In the genomic region with DNA sequence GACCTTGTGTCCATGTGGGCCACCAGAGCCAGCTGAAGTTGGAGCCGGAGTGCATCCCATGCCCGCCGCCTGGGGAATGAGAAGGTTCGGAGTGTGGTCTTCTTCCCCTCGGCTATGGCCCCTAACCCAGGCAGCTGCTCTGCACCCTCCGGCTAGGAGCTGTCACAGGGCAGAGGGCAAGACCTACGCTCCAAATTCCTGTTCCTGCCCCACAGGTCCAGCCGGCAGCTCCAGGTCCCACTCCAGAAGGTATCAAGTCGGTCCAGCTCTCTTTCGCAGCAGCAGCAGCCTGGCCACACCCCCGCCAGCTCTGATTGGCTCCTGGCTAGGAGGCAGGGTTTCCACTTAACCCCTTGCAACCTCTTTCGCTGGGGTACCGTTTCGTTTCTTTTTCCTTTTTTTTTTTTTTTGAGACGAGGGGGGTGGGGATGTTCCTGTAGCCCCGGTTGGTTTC, we compare ENCODE assay signal across 8 mouse cellular contexts. TPM values are rescaled to one million over a fixed set of nuclear protein-coding genes. Genes with fewer than 3 reads are reported as not detected.
A peak's percentile ranks its signal among the peaks of the same experiment; 100 is the strongest.
DNase-seq lines count a peak whose midpoint lies in the region; ATAC-seq and TF ChIP-seq lines count a peak whose summit lies in the region.

No protein-coding gene starts in this region.

- H3K36me3 ChIP-seq in embryonic facial prominence, embryonic 15.5 days: no peaks in the 10 kb centered on the region
- H3K36me3 ChIP-seq in midbrain, postnatal 0 days (ENCODE audit: insufficient read depth, low read length): no peaks in the 10 kb centered on the region
- H3K36me3 ChIP-seq in stomach, embryonic 15.5 days: no peaks in the 10 kb centered on the region

- WGBS in embryonic facial prominence, embryonic 15.5 days: under 1% methylated on average over 16 of the region's 16 CpGs
- WGBS in midbrain, postnatal 0 days: under 1% methylated on average over 16 of the region's 16 CpGs
- WGBS in stomach, embryonic 15.5 days: 0% methylated on average over 16 of the region's 16 CpGs

- no peaks in the 10 kb centered on the region for H3K9me3 ChIP-seq in embryonic facial prominence, embryonic 15.5 days (replicated peaks)
- no peaks in the 10 kb centered on the region for H3K9me3 ChIP-seq in midbrain, postnatal 0 days (ENCODE audit: low read length)
- no peaks in the 10 kb centered on the region for H3K9me3 ChIP-seq in stomach, embryonic 15.5 days

- no peak for TF ChIP-seq CTCF in midbrain, postnatal 0 days (IDR thresholded peaks at IDR 0.05)

- H3K4me1 ChIP-seq in embryonic facial prominence, embryonic 15.5 days: peaks cover 32% of the 10 kb centered on the region
- peaks cover 12% of the 10 kb centered on the region for H3K4me1 ChIP-seq in midbrain, postnatal 0 days (ENCODE audit: insufficient read depth, low read length)
- peaks cover 21% of the 10 kb centered on the region for H3K4me1 ChIP-seq in stomach, embryonic 15.5 days

- H3K4me3 ChIP-seq in embryonic facial prominence, embryonic 15.5 days (replicated peaks): peak overlapping the region; percentile 54
- H3K4me3 ChIP-seq in midbrain, postnatal 0 days (ENCODE audit: low read depth, low read length): peak overlapping the region; percentile 49
- H3K4me3 ChIP-seq in stomach, embryonic 15.5 days (replicated peaks): peak overlapping the region; percentile 49

- peak overlapping the region; percentile 98 for H3K4me2 ChIP-seq in embryonic facial prominence, embryonic 15.5 days (replicated peaks)
- peak overlapping the region; percentile 99 for H3K4me2 ChIP-seq in midbrain, postnatal 0 days (ENCODE audit: low read depth, low read length, poor library complexity, severe bottlenecking)
- peak overlapping the region; percentile 98 for H3K4me2 ChIP-seq in stomach, embryonic 15.5 days

- H3K27me3 ChIP-seq in embryonic facial prominence, embryonic 15.5 days: peaks cover 35% of the 10 kb centered on the region
- peaks cover 28% of the 10 kb centered on the region for H3K27me3 ChIP-seq in midbrain, postnatal 0 days (ENCODE audit: insufficient read depth, low read length)
- peaks cover 28% of the 10 kb centered on the region for H3K27me3 ChIP-seq in stomach, embryonic 15.5 days (replicated peaks)

- H3K9ac ChIP-seq in embryonic facial prominence, embryonic 15.5 days: 0 out of 2 replicates have a peak overlapping the region, but pooled peaks have one; percentile 21
- peak overlapping the region; percentile 48 for H3K9ac ChIP-seq in midbrain, postnatal 0 days (replicated peaks; ENCODE audit: low read length, poor library complexity, severe bottlenecking)
- H3K9ac ChIP-seq in stomach, embryonic 15.5 days: no peak overlapping the region; the same call in 1 of the 2 replicates

- H3K27ac ChIP-seq in embryonic facial prominence, embryonic 15.5 days (replicated peaks): no peak overlapping the region
- no peak overlapping the region for H3K27ac ChIP-seq in midbrain, postnatal 0 days (ENCODE audit: low read depth, low read length)
- no peak overlapping the region for H3K27ac ChIP-seq in stomach, embryonic 15.5 days

- DNase-seq in 3T3-L1 (ENCODE audit: low read depth, low spot score) (peak; percentile 53), liver (peak; percentile 65)
- DNase-seq in adrenal gland, postnatal 36 days: peak; percentile 90 to 93
- peak; percentile 74 for DNase-seq in heart, adult 9 months (ENCODE audit: low spot score in 2 of 2)
- DNase-seq in kidney, adult 9 months: peak; percentile 80
- peak; percentile 79 for DNase-seq in midbrain, postnatal 0 days (ENCODE audit: low spot score)

- peak; percentile 55; the same call in 1 of the 2 replicates for ATAC-seq in embryonic facial prominence, embryonic 15.5 days (ENCODE audit: insufficient number of reproducible peaks, low FRiP score, low TSS enrichment, low read depth)
- ATAC-seq in midbrain, postnatal 0 days (ENCODE audit: low FRiP score): peak; percentile 76; the same call in 1 of the 2 replicates
- ATAC-seq in stomach, embryonic 15.5 days (ENCODE audit: insufficient read depth, low FRiP score, low read depth): peak; percentile 52; the same call in 1 of the 2 replicates

RNA-seq across cellular contexts. Expression of gene Extl1, which starts 11.3 kb away (rescaled TPM):
- 1 to 10 TPM; 1.7 to 2.3 TPM for total RNA-seq in adrenal gland, postnatal 36 days (2021)
- 4.1 and 4.5 TPM in 2 replicates for polyA plus RNA-seq in embryonic facial prominence, embryonic 15.5 days (2015; fragmentation: Nextera tagmentation; extraction: Ambion mirVana)
- 2.1 and 2.2 TPM in 2 replicates for total RNA-seq in midbrain, postnatal 0 days (2014; rRNA removed)
- polyA plus RNA-seq in midbrain, postnatal 0 days (2015; fragmentation: Nextera tagmentation; extraction: Ambion mirVana): 0.79 and 1.2 TPM in 2 replicates
- 1.0 and 1.1 TPM in 2 replicates for polyA plus RNA-seq in stomach, embryonic 15.5 days (2015; fragmentation: Nextera tagmentation; extraction: Ambion mirVana)

RNA-seq across cellular contexts. Expression of gene Pafah2, which starts 23.8 kb away (rescaled TPM):
- total RNA-seq in adrenal gland, postnatal 36 days (2021): 10 to 100 TPM; 14.7 to 16.0 TPM
- 15.7 and 17.7 TPM in 2 replicates for polyA plus RNA-seq in embryonic facial prominence, embryonic 15.5 days (2015; fragmentation: Nextera tagmentation; extraction: Ambion mirVana)
- 8.3 and 11.6 TPM in 2 replicates for total RNA-seq in midbrain, postnatal 0 days (2014; rRNA removed)
- 5.7 and 6.7 TPM in 2 replicates for polyA plus RNA-seq in midbrain, postnatal 0 days (2015; fragmentation: Nextera tagmentation; extraction: Ambion mirVana)
- polyA plus RNA-seq in stomach, embryonic 15.5 days (2015; fragmentation: Nextera tagmentation; extraction: Ambion mirVana): 17.8 and 20.9 TPM in 2 replicates

RNA-seq across cellular contexts. Expression of gene Slc30a2, which starts 29.3 kb away (rescaled TPM):
- 10 to 100 TPM; 21.6 to 41.1 TPM for total RNA-seq in adrenal gland, postnatal 36 days (2021)
- polyA plus RNA-seq in embryonic facial prominence, embryonic 15.5 days (2015; fragmentation: Nextera tagmentation; extraction: Ambion mirVana): 1.6 and 2.3 TPM in 2 replicates
- total RNA-seq in midbrain, postnatal 0 days (2014; rRNA removed): not detected in 2 replicates
- polyA plus RNA-seq in midbrain, postnatal 0 days (2015; fragmentation: Nextera tagmentation; extraction: Ambion mirVana): 0.17 and 0.21 TPM in 2 replicates
- 0.75 and 0.86 TPM in 2 replicates for polyA plus RNA-seq in stomach, embryonic 15.5 days (2015; fragmentation: Nextera tagmentation; extraction: Ambion mirVana)

RNA-seq across cellular contexts. Expression of gene Trim63, which starts 57.4 kb away (rescaled TPM):
- total RNA-seq in adrenal gland, postnatal 36 days (2021): not detected
- 6.3 and 9.4 TPM in 2 replicates for polyA plus RNA-seq in embryonic facial prominence, embryonic 15.5 days (2015; fragmentation: Nextera tagmentation; extraction: Ambion mirVana)
- total RNA-seq in midbrain, postnatal 0 days (2014; rRNA removed): 1.5 and 2.0 TPM in 2 replicates
- polyA plus RNA-seq in midbrain, postnatal 0 days (2015; fragmentation: Nextera tagmentation; extraction: Ambion mirVana): 0.49 and 0.73 TPM in 2 replicates
- polyA plus RNA-seq in stomach, embryonic 15.5 days (2015; fragmentation: Nextera tagmentation; extraction: Ambion mirVana): 0.41 and 0.52 TPM in 2 replicates
